Mouse (Mus musculus) neural tube, embryonic 12.5 days (tissue): ENCODE measurements at regions not wholly inside any gene's neighbourhood (a gene's known extent, or its start where the extent isn't known, plus 50 kb on each side); places are given as distances from the start of the nearest gene placed in this dataset.

Experiments used
- ATAC-seq: fragments of 200-750 bp; cut with Nextera tagmentation; 2 replicates; pipeline ENCODE4 v1.8.0; 2017; ENCODE audit warnings: low read depth, mild to moderate bottlenecking, moderate TSS enrichment, moderate library complexity; ENCODE audit not compliant: low FRiP score
- H3K27ac ChIP-seq: fragments of 300-500 bp; sonication (generic); 2 replicates; pipeline ENCODE4 v1.5.1; 2016
- H3K27me3 ChIP-seq: fragments of 300-500 bp; sonication (generic); replicated peaks from 2 replicates; pipeline ENCODE4 v1.6.1; 2016; ENCODE audit warnings: mild to moderate bottlenecking
- H3K36me3 ChIP-seq: fragments of 300-500 bp; sonication (generic); 2 replicates; pipeline ENCODE4 v1.6.1; 2016; ENCODE audit warnings: mild to moderate bottlenecking
- H3K4me1 ChIP-seq: fragments of 300-500 bp; sonication (generic); 2 replicates; pipeline ENCODE4 v1.6.1; 2016
- H3K4me2 ChIP-seq: fragments of 300-500 bp; sonication (generic); replicated peaks from 2 replicates; pipeline ENCODE4 v1.6.1; 2016; ENCODE audit warnings: mild to moderate bottlenecking
- H3K4me3 ChIP-seq: fragments of 300-500 bp; sonication (generic); 2 replicates; pipeline ENCODE4 v1.5.1; 2016
- H3K9ac ChIP-seq: fragments of 300-500 bp; sonication (generic); 2 replicates; pipeline ENCODE4 v1.6.1; 2016; ENCODE audit warnings: mild to moderate bottlenecking
- H3K9me3 ChIP-seq: fragments of 300-500 bp; sonication (generic); 2 replicates; pipeline ENCODE4 v1.6.1; 2016; ENCODE audit warnings: mild to moderate bottlenecking
- WGBS: fragments of 180-500 bp; shearing (Covaris S2); methylation state at CpG from one replicate; pipeline ENCODE4 v1.1.7; 2016; 5-methylcytosine and 5-hydroxymethylcytosine counted together

GRCm38 (mm10) chr5:82472146-82472545 lies 882.8 kb downstream of the Tecrl start:
- H3K4me1 ChIP-seq, result no peaks in the 10 kb centered on the region
- H3K27ac ChIP-seq, result no peak overlapping the region
- no peak overlapping the region for H3K9ac ChIP-seq
- no peak overlapping the region for H3K4me3 ChIP-seq
- WGBS, result 87% methylated on average over 2 of the region's 2 CpGs
- no peak for ATAC-seq
- H3K27me3 ChIP-seq, result no peaks in the 10 kb centered on the region
- H3K4me2 ChIP-seq, result no peak overlapping the region
- H3K9me3 ChIP-seq, result no peaks in the 10 kb centered on the region
- no peaks in the 10 kb centered on the region for H3K36me3 ChIP-seq

GRCm38 (mm10) chr5:82464272-82464671 lies 890.7 kb downstream of the Tecrl start:
- ATAC-seq, result no peak
- H3K4me1 ChIP-seq, result no peaks in the 10 kb centered on the region
- no peak overlapping the region for H3K4me3 ChIP-seq
- no peak overlapping the region for H3K9ac ChIP-seq
- H3K36me3 ChIP-seq, result no peaks in the 10 kb centered on the region
- no peaks in the 10 kb centered on the region for H3K9me3 ChIP-seq
- no peaks in the 10 kb centered on the region for H3K27me3 ChIP-seq
- H3K27ac ChIP-seq, result no peak overlapping the region
- 88% methylated on average over 2 of the region's 2 CpGs for WGBS
- H3K4me2 ChIP-seq, result no peak overlapping the region

- 80% methylated on average over 4 of the region's 4 CpGs for WGBS
- no peak for ATAC-seq
- H3K9me3 ChIP-seq, result no peaks in the 10 kb centered on the region
- H3K4me2 ChIP-seq, result no peak overlapping the region
- H3K27me3 ChIP-seq, result no peaks in the 10 kb centered on the region
- no peak overlapping the region for H3K27ac ChIP-seq
- no peaks in the 10 kb centered on the region for H3K36me3 ChIP-seq
- no peaks in the 10 kb centered on the region for H3K4me1 ChIP-seq
- H3K4me3 ChIP-seq, result no peak overlapping the region
- no peak overlapping the region for H3K9ac ChIP-seq
Measured at GRCm38 (mm10) chr5:82441288-82441687, 913.7 kb downstream of the Tecrl start.

GRCm38 (mm10) chr5:82440126-82440525 lies 914.9 kb downstream of the Tecrl start:
- no peak overlapping the region for H3K4me2 ChIP-seq
- no peak for ATAC-seq
- H3K27me3 ChIP-seq, result no peaks in the 10 kb centered on the region
- H3K36me3 ChIP-seq, result no peaks in the 10 kb centered on the region
- 88% methylated on average over 2 of the region's 2 CpGs for WGBS
- no peak overlapping the region for H3K9ac ChIP-seq
- no peaks in the 10 kb centered on the region for H3K9me3 ChIP-seq
- no peaks in the 10 kb centered on the region for H3K4me1 ChIP-seq
- no peak overlapping the region for H3K4me3 ChIP-seq
- no peak overlapping the region for H3K27ac ChIP-seq

GRCm38 (mm10) chr5:82420396-82420795 lies 934.6 kb downstream of the Tecrl start:
- no peaks in the 10 kb centered on the region for H3K36me3 ChIP-seq
- no peak overlapping the region for H3K27ac ChIP-seq
- no peaks in the 10 kb centered on the region for H3K4me1 ChIP-seq
- no peak overlapping the region for H3K4me3 ChIP-seq
- ATAC-seq, result no peak
- H3K9ac ChIP-seq, result no peak overlapping the region
- H3K27me3 ChIP-seq, result no peaks in the 10 kb centered on the region
- no peaks in the 10 kb centered on the region for H3K9me3 ChIP-seq
- no peak overlapping the region for H3K4me2 ChIP-seq

- no peaks in the 10 kb centered on the region for H3K9me3 ChIP-seq
- no peaks in the 10 kb centered on the region for H3K4me1 ChIP-seq
- no peak overlapping the region for H3K9ac ChIP-seq
- no peak overlapping the region for H3K4me3 ChIP-seq
- no peaks in the 10 kb centered on the region for H3K27me3 ChIP-seq
- H3K36me3 ChIP-seq, result no peaks in the 10 kb centered on the region
- 65% methylated on average over 5 of the region's 5 CpGs for WGBS
- H3K4me2 ChIP-seq, result no peak overlapping the region
- no peak overlapping the region for H3K27ac ChIP-seq
- ATAC-seq, result no peak
Measured at GRCm38 (mm10) chr5:82396632-82397234, 958.3 kb downstream of the Tecrl start.

- H3K9me3 ChIP-seq, result no peaks in the 10 kb centered on the region
- no peak overlapping the region for H3K9ac ChIP-seq
- no peaks in the 10 kb centered on the region for H3K36me3 ChIP-seq
- H3K27me3 ChIP-seq, result no peaks in the 10 kb centered on the region
- no peak overlapping the region for H3K27ac ChIP-seq
- H3K4me2 ChIP-seq, result no peak overlapping the region
- no peak overlapping the region for H3K4me3 ChIP-seq
- no peaks in the 10 kb centered on the region for H3K4me1 ChIP-seq
- ATAC-seq, result no peak
- 86% methylated on average over 3 of the region's 3 CpGs for WGBS
Measured at GRCm38 (mm10) chr5:82361624-82362023, 993.4 kb downstream of the Tecrl start.

GRCm38 (mm10) chr5:82356336-82356735 lies 998.7 kb downstream of the Tecrl start:
- Histone ChIP-seq H3K9me3 (no peaks in the 10 kb centered on the region), H3K4me3 (no peak overlapping the region), H3K36me3 (no peaks in the 10 kb centered on the region), H3K4me1 (no peaks in the 10 kb centered on the region), H3K27me3 (no peaks in the 10 kb centered on the region), H3K9ac (no peak overlapping the region), H3K4me2 (no peak overlapping the region), H3K27ac (no peak overlapping the region)
- 88% methylated on average over 5 of the region's 5 CpGs for WGBS
- no peak for ATAC-seq

GRCm38 (mm10) chr5:82351089-82351488 lies 1003.9 kb downstream of the Tecrl start:
- no peaks in the 10 kb centered on the region for H3K36me3 ChIP-seq
- no peak for ATAC-seq
- no peak overlapping the region for H3K4me2 ChIP-seq
- no peak overlapping the region for H3K27ac ChIP-seq
- no peaks in the 10 kb centered on the region for H3K27me3 ChIP-seq
- WGBS, result 91% methylated on average over 2 of the region's 2 CpGs
- H3K9me3 ChIP-seq, result no peaks in the 10 kb centered on the region
- no peak overlapping the region for H3K9ac ChIP-seq
- no peaks in the 10 kb centered on the region for H3K4me1 ChIP-seq
- H3K4me3 ChIP-seq, result no peak overlapping the region

- WGBS, result 8% methylated on average over 7 of the region's 7 CpGs
- H3K4me3 ChIP-seq, result no peak overlapping the region
- H3K4me2 ChIP-seq, result no peak overlapping the region
- no peak overlapping the region for H3K27ac ChIP-seq
- no peaks in the 10 kb centered on the region for H3K36me3 ChIP-seq
- H3K9me3 ChIP-seq, result no peaks in the 10 kb centered on the region
- H3K9ac ChIP-seq, result no peak overlapping the region
- H3K27me3 ChIP-seq, result no peaks in the 10 kb centered on the region
- H3K4me1 ChIP-seq, result no peaks in the 10 kb centered on the region
- ATAC-seq, result 0 out of 2 replicates have a peak, but pooled peaks have one; percentile 50
Measured at GRCm38 (mm10) chr5:82346672-82347071, 1008.3 kb downstream of the Tecrl start.

- no peak for ATAC-seq
- Histone ChIP-seq H3K36me3 (no peaks in the 10 kb centered on the region), H3K27ac (no peak overlapping the region), H3K9ac (no peak overlapping the region), H3K4me1 (no peaks in the 10 kb centered on the region), H3K27me3 (no peaks in the 10 kb centered on the region), H3K4me3 (no peak overlapping the region), H3K4me2 (no peak overlapping the region), H3K9me3 (no peaks in the 10 kb centered on the region)
- 84% methylated on average over 4 of the region's 4 CpGs for WGBS
Measured at GRCm38 (mm10) chr5:82324354-82324753, 1030.6 kb downstream of the Tecrl start.

GRCm38 (mm10) chr5:82319709-82320333 lies 1035.2 kb downstream of the Tecrl start:
- 95% methylated on average over 1 of the region's 1 CpGs for WGBS
- Histone ChIP-seq H3K36me3 (no peaks in the 10 kb centered on the region), H3K9me3 (no peaks in the 10 kb centered on the region), H3K4me2 (no peak overlapping the region), H3K9ac (no peak overlapping the region), H3K4me3 (no peak overlapping the region), H3K27ac (no peak overlapping the region), H3K27me3 (no peaks in the 10 kb centered on the region), H3K4me1 (no peaks in the 10 kb centered on the region)
- no peak for ATAC-seq

GRCm38 (mm10) chr5:82312054-82312453 lies 1042.9 kb downstream of the Tecrl start:
- Histone ChIP-seq H3K9ac (no peak overlapping the region), H3K4me3 (no peak overlapping the region), H3K9me3 (no peaks in the 10 kb centered on the region), H3K27ac (no peak overlapping the region), H3K4me2 (no peak overlapping the region), H3K27me3 (no peaks in the 10 kb centered on the region), H3K4me1 (no peaks in the 10 kb centered on the region), H3K36me3 (no peaks in the 10 kb centered on the region)
- 42% methylated on average over 6 of the region's 6 CpGs for WGBS
- no peak for ATAC-seq
